Mouse (Mus musculus) kidney, adult 2 months (tissue): Measurements from ENCODE around the gene Fn1.

ENCODE experiments used
- CTCF ChIP-seq: fragments of 200-500 bp; conservative IDR thresholded peaks from 2 replicates; pipeline ENCODE4 v1.5.1; 2011; ENCODE audit warnings: low read depth, mild to moderate bottlenecking, control low read depth, low read length, moderate library complexity, mixed read lengths; ENCODE audit not compliant: insufficient read depth, insufficient read length
- POLR2A ChIP-seq: fragments of 200-500 bp; IDR thresholded peaks from one replicate; pipeline ENCODE4 v1.6.1; 2011; ENCODE audit warnings: low read depth, low read length, control low read depth

- TF ChIP-seq POLR2A (no peak), CTCF (no peak)
Measured at GRCm38 (mm10) chr1:71632387-71632786, 20.6 kb downstream of the Fn1 start.
